Mouse (Mus musculus) Muller cell, postnatal 12 days (primary cell): ENCODE data around the gene Hoxa6.

Experiments
- DNase-seq: peaks from one replicate; pipeline ENCODE4 v3.0.0-alpha.2; 2015; ENCODE audit errors: inconsistent ontology term

The Hoxa6 gene

GRCm38 (mm10) chr6:52208072-52208867 is at the start of gene Hoxa6:
Gene Hoxa6 (minus strand): TSS chr6:52208722.
- no peak for DNase-seq

GRCm38 (mm10) chr6:52256956-52257355 is 48.4 kb upstream of the Hoxa6 start:
- DNase-seq = no peak

GRCm38 (mm10) chr6:52253511-52254500 is 45.3 kb upstream of the Hoxa6 start:
- DNase-seq = no peak

- DNase-seq = no peak
These were observed 44.4 kb upstream of the Hoxa6 start for GRCm38 (mm10) chr6:52252775-52253376.

- no peak for DNase-seq
These were observed 43.7 kb upstream of the Hoxa6 start for GRCm38 (mm10) chr6:52252016-52252774.

GRCm38 (mm10) chr6:52251177-52251879 is 42.8 kb upstream of the Hoxa6 start:
- no peak for DNase-seq

- no peak for DNase-seq
These were observed 41.3 kb upstream of the Hoxa6 start for GRCm38 (mm10) chr6:52249826-52250225.

GRCm38 (mm10) chr6:52249415-52249738 is 40.9 kb upstream of the Hoxa6 start:
- no peak for DNase-seq

GRCm38 (mm10) chr6:52248638-52249414 is 40.3 kb upstream of the Hoxa6 start:
- DNase-seq = no peak

GRCm38 (mm10) chr6:52247766-52248637 is 39.5 kb upstream of the Hoxa6 start:
- DNase-seq = no peak

GRCm38 (mm10) chr6:52246916-52247315 is 38.4 kb upstream of the Hoxa6 start:
- DNase-seq = no peak

- DNase-seq = no peak
These were observed 37.9 kb upstream of the Hoxa6 start for GRCm38 (mm10) chr6:52246403-52246803.

- no peak for DNase-seq
These were observed 37.2 kb upstream of the Hoxa6 start, which contains the start of gene Hoxa11 for GRCm38 (mm10) chr6:52245757-52246142. Gene Hoxa11 (minus strand): TSS chr6:52245810.

- DNase-seq = no peak
These were observed 36.7 kb upstream of the Hoxa6 start for GRCm38 (mm10) chr6:52245040-52245756.

- no peak for DNase-seq
These were observed 36.0 kb upstream of the Hoxa6 start for GRCm38 (mm10) chr6:52244471-52245039.

GRCm38 (mm10) chr6:52243681-52244121 is 35.2 kb upstream of the Hoxa6 start:
- DNase-seq = no peak

- DNase-seq = no peak
These were observed 34.3 kb upstream of the Hoxa6 start for GRCm38 (mm10) chr6:52242801-52243332.
